Mouse (Mus musculus): Measurements from ENCODE around the gene Coil.

- no peak for TF ChIP-seq POLR2A (IDR thresholded peaks at IDR 0.05; ENCODE audit: extremely low read depth, insufficient read depth, low read length)
- TF ChIP-seq CTCF (IDR thresholded peaks at IDR 0.05; ENCODE audit: low read depth, low read length): no peak
Observed at GRCm38 (mm10) chr11:88931692-88932530, 38.1 kb upstream of the Coil start.
